Mouse (Mus musculus): ENCODE results near the gene Cadps2. TPM values are rescaled to one million over a fixed set of nuclear protein-coding genes. Genes with fewer than 3 reads are reported as not detected.

Gene Cadps2
- polyA plus RNA-seq, 1 experiment from 2014 or later, result 1.3 TPM

- no peak overlapping the region for H3K9ac ChIP-seq (ENCODE audit: low read length)
- no peak overlapping the region for H3K4me2 ChIP-seq (ENCODE audit: low read length)
- ATAC-seq (ENCODE audit: insufficient number of reproducible peaks, insufficient read depth, low FRiP score, low read depth), result no peak
- H3K9me3 ChIP-seq (ENCODE audit: control insufficient read depth, low read length), result no peaks in the 10 kb centered on the region
- no peaks in the 10 kb centered on the region for H3K36me3 ChIP-seq (ENCODE audit: control insufficient read depth, insufficient read depth, low read length)
- H3K27me3 ChIP-seq (ENCODE audit: control insufficient read depth, insufficient read depth, low read length), result no peaks in the 10 kb centered on the region
- no peak overlapping the region for H3K27ac ChIP-seq (replicated peaks in 1 of 2; ENCODE audit: control insufficient read depth in 1 of 2, insufficient read depth in 1 of 2, low read depth in 2 of 2, low read length in 2 of 2)
- no peak overlapping the region for H3K4me3 ChIP-seq (ENCODE audit: control insufficient read depth in 1 of 2, insufficient read depth in 1 of 2, low read depth in 1 of 2, low read length in 2 of 2)
- no peaks in the 10 kb centered on the region for H3K4me1 ChIP-seq (ENCODE audit: control insufficient read depth in 2 of 2, insufficient read depth in 2 of 2, low read length in 2 of 2)
- WGBS, result 57% methylated on average over 3 of the region's 3 CpGs
Observed at GRCm38 (mm10) chr6:23830741-23831140, 8.5 kb downstream of the Cadps2 start.

GRCm38 (mm10) chr6:23829338-23829737, 9.9 kb downstream of the Cadps2 start:
- Histone ChIP-seq H3K4me1 (ENCODE audit: control insufficient read depth in 2 of 2, insufficient read depth in 2 of 2, low read length in 2 of 2) (no peaks in the 10 kb centered on the region), H3K36me3 (ENCODE audit: control insufficient read depth, insufficient read depth, low read length) (no peaks in the 10 kb centered on the region), H3K27me3 (ENCODE audit: control insufficient read depth, insufficient read depth, low read length) (no peaks in the 10 kb centered on the region), H3K27ac (replicated peaks in 1 of 2; ENCODE audit: control insufficient read depth in 1 of 2, insufficient read depth in 1 of 2, low read depth in 2 of 2, low read length in 2 of 2) (no peak overlapping the region), H3K9ac (ENCODE audit: low read length) (no peak overlapping the region), H3K9me3 (ENCODE audit: control insufficient read depth, low read length) (no peaks in the 10 kb centered on the region), H3K4me3 (ENCODE audit: control insufficient read depth in 1 of 2, insufficient read depth in 1 of 2, low read depth in 1 of 2, low read length in 2 of 2) (no peak overlapping the region), H3K4me2 (ENCODE audit: low read length) (no peak overlapping the region)
- whole genome bisulfite sequencing, result 87% methylated on average over 2 of the region's 2 CpGs
- no peak for ATAC-seq (ENCODE audit: insufficient number of reproducible peaks, insufficient read depth, low FRiP score, low read depth)

- ATAC-seq (ENCODE audit: insufficient number of reproducible peaks, insufficient read depth, low FRiP score, low read depth), result no peak
- no peaks in the 10 kb centered on the region for H3K36me3 ChIP-seq (ENCODE audit: control insufficient read depth, insufficient read depth, low read length)
- H3K27ac ChIP-seq (replicated peaks in 1 of 2; ENCODE audit: control insufficient read depth in 1 of 2, insufficient read depth in 1 of 2, low read depth in 2 of 2, low read length in 2 of 2), result no peak overlapping the region
- 80% methylated on average over 5 of the region's 5 CpGs for WGBS
- H3K9me3 ChIP-seq (ENCODE audit: control insufficient read depth, low read length), result no peaks in the 10 kb centered on the region
- H3K4me3 ChIP-seq (ENCODE audit: control insufficient read depth in 1 of 2, insufficient read depth in 1 of 2, low read depth in 1 of 2, low read length in 2 of 2), result no peak overlapping the region
- H3K27me3 ChIP-seq (ENCODE audit: control insufficient read depth, insufficient read depth, low read length), result no peaks in the 10 kb centered on the region
- no peak overlapping the region for H3K4me2 ChIP-seq (ENCODE audit: low read length)
- no peaks in the 10 kb centered on the region for H3K4me1 ChIP-seq (ENCODE audit: control insufficient read depth in 2 of 2, insufficient read depth in 2 of 2, low read length in 2 of 2)
- H3K9ac ChIP-seq (ENCODE audit: low read length), result no peak overlapping the region
Observed at GRCm38 (mm10) chr6:23821819-23822218, 17.4 kb downstream of the Cadps2 start.

GRCm38 (mm10) chr6:23810087-23810486, 29.1 kb downstream of the Cadps2 start:
- no peaks in the 10 kb centered on the region for H3K4me1 ChIP-seq (ENCODE audit: control insufficient read depth in 2 of 2, insufficient read depth in 2 of 2, low read length in 2 of 2)
- no peak overlapping the region for H3K4me3 ChIP-seq (ENCODE audit: control insufficient read depth in 1 of 2, insufficient read depth in 1 of 2, low read depth in 1 of 2, low read length in 2 of 2)
- no peaks in the 10 kb centered on the region for H3K27me3 ChIP-seq (ENCODE audit: control insufficient read depth, insufficient read depth, low read length)
- H3K9ac ChIP-seq (ENCODE audit: low read length), result no peak overlapping the region
- no peak for ATAC-seq (ENCODE audit: insufficient number of reproducible peaks, insufficient read depth, low FRiP score, low read depth)
- H3K36me3 ChIP-seq (ENCODE audit: control insufficient read depth, insufficient read depth, low read length), result no peaks in the 10 kb centered on the region
- no peak overlapping the region for H3K4me2 ChIP-seq (ENCODE audit: low read length)
- no peak overlapping the region for H3K27ac ChIP-seq (replicated peaks in 1 of 2; ENCODE audit: control insufficient read depth in 1 of 2, insufficient read depth in 1 of 2, low read depth in 2 of 2, low read length in 2 of 2)
- 74% methylated on average over 1 of the region's 1 CpGs for WGBS
- H3K9me3 ChIP-seq (ENCODE audit: control insufficient read depth, low read length), result no peaks in the 10 kb centered on the region

GRCm38 (mm10) chr6:23809344-23809743, 29.9 kb downstream of the Cadps2 start:
- Histone ChIP-seq H3K9ac (ENCODE audit: low read length) (no peak overlapping the region), H3K4me3 (ENCODE audit: control insufficient read depth in 1 of 2, insufficient read depth in 1 of 2, low read depth in 1 of 2, low read length in 2 of 2) (no peak overlapping the region), H3K36me3 (ENCODE audit: control insufficient read depth, insufficient read depth, low read length) (no peaks in the 10 kb centered on the region), H3K4me1 (ENCODE audit: control insufficient read depth in 2 of 2, insufficient read depth in 2 of 2, low read length in 2 of 2) (no peaks in the 10 kb centered on the region), H3K4me2 (ENCODE audit: low read length) (no peak overlapping the region), H3K27ac (replicated peaks in 1 of 2; ENCODE audit: control insufficient read depth in 1 of 2, insufficient read depth in 1 of 2, low read depth in 2 of 2, low read length in 2 of 2) (no peak overlapping the region), H3K27me3 (ENCODE audit: control insufficient read depth, insufficient read depth, low read length) (no peaks in the 10 kb centered on the region), H3K9me3 (ENCODE audit: control insufficient read depth, low read length) (no peaks in the 10 kb centered on the region)
- WGBS, result 90% methylated on average over 6 of the region's 6 CpGs
- ATAC-seq (ENCODE audit: insufficient number of reproducible peaks, insufficient read depth, low FRiP score, low read depth), result no peak

GRCm38 (mm10) chr6:23805333-23805732, 33.9 kb downstream of the Cadps2 start:
- Histone ChIP-seq H3K36me3 (ENCODE audit: control insufficient read depth, insufficient read depth, low read length) (no peaks in the 10 kb centered on the region), H3K9me3 (ENCODE audit: control insufficient read depth, low read length) (no peaks in the 10 kb centered on the region), H3K4me3 (ENCODE audit: control insufficient read depth in 1 of 2, insufficient read depth in 1 of 2, low read depth in 1 of 2, low read length in 2 of 2) (no peak overlapping the region), H3K4me2 (ENCODE audit: low read length) (no peak overlapping the region), H3K27ac (replicated peaks in 1 of 2; ENCODE audit: control insufficient read depth in 1 of 2, insufficient read depth in 1 of 2, low read depth in 2 of 2, low read length in 2 of 2) (no peak overlapping the region), H3K27me3 (ENCODE audit: control insufficient read depth, insufficient read depth, low read length) (no peaks in the 10 kb centered on the region), H3K4me1 (ENCODE audit: control insufficient read depth in 2 of 2, insufficient read depth in 2 of 2, low read length in 2 of 2) (no peaks in the 10 kb centered on the region), H3K9ac (ENCODE audit: low read length) (no peak overlapping the region)
- 86% methylated on average over 7 of the region's 7 CpGs for WGBS
- no peak for ATAC-seq (ENCODE audit: insufficient number of reproducible peaks, insufficient read depth, low FRiP score, low read depth)

GRCm38 (mm10) chr6:23791822-23792221, 47.4 kb downstream of the Cadps2 start:
- no peaks in the 10 kb centered on the region for H3K36me3 ChIP-seq (ENCODE audit: control insufficient read depth, insufficient read depth, low read length)
- H3K9me3 ChIP-seq (ENCODE audit: control insufficient read depth, low read length), result no peaks in the 10 kb centered on the region
- no peak overlapping the region for H3K9ac ChIP-seq (ENCODE audit: low read length)
- no peak overlapping the region for H3K4me3 ChIP-seq (ENCODE audit: control insufficient read depth in 1 of 2, insufficient read depth in 1 of 2, low read depth in 1 of 2, low read length in 2 of 2)
- H3K4me2 ChIP-seq (ENCODE audit: low read length), result no peak overlapping the region
- H3K27me3 ChIP-seq (ENCODE audit: control insufficient read depth, insufficient read depth, low read length), result no peaks in the 10 kb centered on the region
- ATAC-seq (ENCODE audit: insufficient number of reproducible peaks, insufficient read depth, low FRiP score, low read depth), result no peak
- H3K4me1 ChIP-seq (ENCODE audit: control insufficient read depth in 2 of 2, insufficient read depth in 2 of 2, low read length in 2 of 2), result no peaks in the 10 kb centered on the region
- no peak overlapping the region for H3K27ac ChIP-seq (replicated peaks in 1 of 2; ENCODE audit: control insufficient read depth in 1 of 2, insufficient read depth in 1 of 2, low read depth in 2 of 2, low read length in 2 of 2)
- WGBS, result 71% methylated on average over 3 of the region's 3 CpGs

- no peaks in the 10 kb centered on the region for H3K36me3 ChIP-seq (ENCODE audit: control insufficient read depth, insufficient read depth, low read length)
- no peak overlapping the region for H3K4me2 ChIP-seq (ENCODE audit: low read length)
- H3K4me1 ChIP-seq (ENCODE audit: control insufficient read depth in 2 of 2, insufficient read depth in 2 of 2, low read length in 2 of 2), result no peaks in the 10 kb centered on the region
- ATAC-seq (ENCODE audit: insufficient number of reproducible peaks, insufficient read depth, low FRiP score, low read depth), result no peak
- H3K4me3 ChIP-seq (ENCODE audit: control insufficient read depth in 1 of 2, insufficient read depth in 1 of 2, low read depth in 1 of 2, low read length in 2 of 2), result no peak overlapping the region
- no peak overlapping the region for H3K9ac ChIP-seq (ENCODE audit: low read length)
- H3K27me3 ChIP-seq (ENCODE audit: control insufficient read depth, insufficient read depth, low read length), result no peaks in the 10 kb centered on the region
- 28% methylated on average over 1 of the region's 1 CpGs for whole genome bisulfite sequencing
- no peaks in the 10 kb centered on the region for H3K9me3 ChIP-seq (ENCODE audit: control insufficient read depth, low read length)
- H3K27ac ChIP-seq (replicated peaks in 1 of 2; ENCODE audit: control insufficient read depth in 1 of 2, insufficient read depth in 1 of 2, low read depth in 2 of 2, low read length in 2 of 2), result no peak overlapping the region
Observed at GRCm38 (mm10) chr6:23777641-23778040, 61.6 kb downstream of the Cadps2 start.
